Mouse (Mus musculus) Patski (cell line): ENCODE data around the gene Limd1. TPM values are rescaled to one million over a fixed set of nuclear protein-coding genes. Genes with fewer than 3 reads are reported as not detected.

ENCODE experiments used
- ATAC-seq: fragments of 100-300 bp; one replicate; pipeline ENCODE4 v1.8.0; 2021
- CTCF ChIA-PET: fragments of 350-600 bp; sonication (Branson Sonifier 250); formaldehyde crosslinking; loops from one replicate; lab custom pipeline; 2022; ENCODE audit warnings: inconsistent platforms; lab: Charles Lee
- POLR2A ChIA-PET: fragments of 350-600 bp; sonication (Branson Sonifier 250); formaldehyde crosslinking; loops from one replicate; lab custom pipeline; 2022; ENCODE audit warnings: antibody characterized with exemption, inconsistent platforms; lab: Charles Lee
- DNase-seq: peaks from one replicate; pipeline ENCODE4 v3.0.0-alpha.2; 2011; ENCODE audit warnings: low read depth, low spot score
- H3K27me3 ChIP-seq: fragments of 371-371 bp; one replicate; pipeline ENCODE4 v1.5.1; 2021
- CTCF ChIP-seq: fragments of 100-300 bp; IDR thresholded peaks from one replicate; pipeline ENCODE4 v1.5.1; 2021
- in situ Hi-C: fragments of 300-500 bp; cut with MboI; formaldehyde crosslinking; loops from 3 replicates; pipeline ENCODE4 v1.11.1; 2018; ENCODE audit warnings: low pct_unique_long_range_greater_than_20kb, mixed read lengths
- polyA plus RNA-seq: library from polyadenylated mRNA; unstranded; gene quantifications from one replicate; pipeline ENCODE4 v1.2.3, GENCODE M21; 2021

Limd1 gene
- polyA plus RNA-seq, 1 experiment from 2014 or later: 51.9 TPM

DNA sequence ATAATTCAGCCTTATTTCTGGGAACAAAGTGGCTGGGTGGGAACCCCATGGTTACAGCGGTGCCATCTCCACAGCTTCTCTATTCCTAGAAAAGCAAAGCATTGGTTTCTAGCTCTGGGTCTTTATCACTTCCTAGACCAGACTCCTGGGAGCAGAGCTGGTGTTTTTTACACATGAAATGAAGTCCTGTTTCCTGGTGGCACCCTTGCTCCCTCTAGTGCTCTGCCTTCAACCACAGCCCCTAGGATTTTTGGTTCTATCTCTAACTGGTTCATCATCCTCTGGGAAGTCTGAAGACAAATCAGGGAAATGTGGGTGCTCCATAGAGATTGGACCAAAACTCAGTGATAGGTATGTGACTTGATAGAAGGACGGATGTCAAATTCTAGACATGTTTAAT, 28.9 kb downstream of the Limd1 start:
- CTCF ChIA-PET: interaction anchor here (1.1 to 6.5 kb wide), 9 partner anchors 12 to 57 kb away, joined by 3 to 54 read pairs (median 11); partner anchors contain the start of genes Limd1 and Sacm1l
- no peaks in the 10 kb centered on the region for H3K27me3 ChIP-seq
- POLR2A ChIA-PET: interaction anchor here (1.2 kb wide), 1 partner anchor 42 kb away, joined by 3 read pairs; no protein-coding TSS in a partner anchor
- no peak for DNase-seq
- in situ Hi-C loops: no loop called here
- no peak for ATAC-seq
- TF ChIP-seq CTCF: peak; percentile 40

DNA sequence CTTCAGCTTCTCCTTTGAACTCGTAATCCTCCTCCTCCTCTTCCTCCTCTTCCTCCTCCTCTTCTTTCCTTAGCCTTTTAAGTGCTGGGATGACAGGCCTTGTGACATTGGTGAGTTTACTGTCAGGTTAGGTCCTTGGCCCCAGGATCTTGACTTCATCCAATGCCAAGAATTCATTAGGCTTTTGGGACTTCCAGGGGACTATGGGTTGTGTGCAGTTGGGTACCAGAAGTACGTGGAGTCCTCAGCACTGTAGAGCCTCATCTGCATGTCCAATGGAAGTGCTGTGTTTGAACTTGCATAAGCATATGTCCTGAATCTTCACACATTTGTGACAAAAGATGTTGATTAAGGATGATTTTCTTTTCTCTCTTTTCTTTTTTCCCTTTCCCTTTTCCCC, 30.5 kb downstream of the Limd1 start:
- ChIA-PET CTCF (interaction anchor here (6.5 kb wide), 1 partner anchor 17 kb away, joined by 54 read pairs; the partner anchor contains the start of gene Sacm1l), POLR2A (no interaction called here)
- DNase-seq (no peak), ATAC-seq (no peak)
- H3K27me3 ChIP-seq: no peaks in the 10 kb centered on the region
- in situ Hi-C loops: no loop called here
- no peak for TF ChIP-seq CTCF

DNA sequence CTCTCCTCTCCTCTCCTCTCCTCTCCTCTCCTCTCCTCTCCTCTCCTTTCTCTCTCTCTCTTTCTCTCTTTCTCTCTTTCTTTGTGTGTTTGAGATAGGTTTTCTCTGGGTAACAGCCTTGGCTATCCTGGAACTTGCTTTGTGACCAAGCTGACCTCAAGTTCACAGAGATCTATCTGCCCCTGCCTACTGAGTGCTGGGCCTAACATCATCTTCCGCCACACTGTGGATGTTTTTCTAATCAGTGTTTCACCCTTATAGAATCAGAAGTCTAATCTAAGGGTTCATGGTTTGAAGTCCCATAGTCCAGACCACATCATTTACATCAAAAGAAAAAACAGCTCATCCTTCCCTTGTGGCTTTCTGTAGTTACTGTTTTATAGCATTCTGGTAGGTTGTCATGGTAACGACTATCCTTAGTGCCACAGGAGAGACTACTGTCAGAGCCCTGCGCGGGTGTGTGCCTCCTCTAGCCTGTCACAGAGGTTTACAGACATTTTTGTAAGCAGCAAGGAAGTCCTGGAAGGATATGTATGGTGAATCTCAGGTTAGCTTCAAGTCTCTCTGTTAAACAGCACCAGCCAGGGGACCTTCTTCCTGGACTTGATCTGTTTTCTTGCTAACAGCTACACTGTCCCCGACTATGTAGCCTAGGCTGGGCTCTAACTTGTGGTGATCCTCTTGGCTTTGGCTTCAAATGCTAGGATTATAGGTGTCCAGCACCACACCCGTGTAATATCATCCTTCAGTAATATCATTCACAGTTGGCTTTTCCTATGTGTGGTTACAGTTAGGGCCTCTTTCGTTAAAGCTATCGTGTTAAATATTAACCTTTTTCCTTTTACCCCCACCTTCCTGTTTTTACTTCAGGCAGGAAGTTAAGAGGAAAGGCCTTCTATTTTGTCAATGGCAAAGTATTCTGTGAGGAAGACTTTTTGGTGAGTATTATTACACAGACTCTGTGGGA, 31.4 kb downstream of the Limd1 start:
- DNase-seq (peak; percentile 51), ATAC-seq (peak; percentile 73)
- CTCF ChIA-PET: interaction anchor here (1.2 to 1.5 kb wide), 2 partner anchors 55 to 60 kb away, joined by 3 to 5 read pairs; no protein-coding TSS in a partner anchor
- TF ChIP-seq CTCF: no peak
- H3K27me3 ChIP-seq: no peaks in the 10 kb centered on the region
- POLR2A ChIA-PET: no interaction called here
- in situ Hi-C loops: no loop called here

DNA sequence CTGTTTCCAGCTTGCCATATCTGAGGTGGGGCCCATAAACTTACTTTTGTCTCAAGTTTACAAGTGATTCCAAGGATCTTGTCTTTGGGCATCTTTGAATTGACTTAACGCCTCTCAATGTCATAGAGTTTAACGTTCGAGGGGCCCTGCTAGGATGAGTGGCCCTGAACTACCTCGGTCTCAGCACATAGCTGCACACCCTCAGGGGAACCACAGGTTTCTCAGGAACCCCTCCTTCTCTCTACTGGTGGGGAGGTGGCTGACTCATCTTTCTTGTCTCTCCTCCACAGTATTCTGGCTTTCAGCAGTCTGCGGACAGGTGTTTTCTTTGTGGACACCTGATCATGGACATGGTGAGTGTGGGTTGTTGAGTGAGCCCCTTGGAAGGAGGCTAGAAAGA, 32.4 kb downstream of the Limd1 start:
- ATAC-seq: peak; percentile 46
- in situ Hi-C loops: no loop called here
- no peak for TF ChIP-seq CTCF
- DNase-seq: no peak
- ChIA-PET POLR2A (no interaction called here), CTCF (interaction anchor here (1.5 kb wide), 1 partner anchor 56 kb away, joined by 3 read pairs; no protein-coding TSS in a partner anchor)
- no peaks in the 10 kb centered on the region for H3K27me3 ChIP-seq

DNA sequence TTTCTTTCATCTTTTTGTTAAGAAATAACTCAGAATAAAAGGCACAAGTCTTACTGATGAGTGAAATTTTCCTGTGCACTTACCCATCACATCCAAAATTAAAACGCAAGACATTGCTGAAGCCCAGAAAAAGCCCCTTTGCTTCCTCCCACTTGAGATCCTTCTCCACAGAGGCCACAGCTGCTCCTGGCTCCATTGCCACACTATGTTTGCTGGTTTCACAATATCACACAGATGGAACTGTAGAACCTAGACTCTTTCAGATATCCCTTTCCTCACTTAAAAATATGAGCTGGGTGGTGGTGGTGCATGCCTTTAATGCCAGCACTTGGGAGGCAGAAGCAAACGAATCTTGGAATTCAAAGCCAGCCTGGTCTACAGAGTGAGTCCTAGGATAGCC, 34.0 kb downstream of the Limd1 start:
- CTCF ChIA-PET: interaction anchor here (0.8 to 1.8 kb wide), 5 partner anchors 9 to 55 kb away, joined by 3 to 5 read pairs (median 3); no protein-coding TSS in a partner anchor
- no peak for TF ChIP-seq CTCF
- in situ Hi-C loops: no loop called here
- DNase-seq (no peak), ATAC-seq (no peak)
- no peaks in the 10 kb centered on the region for H3K27me3 ChIP-seq
- POLR2A ChIA-PET: no interaction called here

DNA sequence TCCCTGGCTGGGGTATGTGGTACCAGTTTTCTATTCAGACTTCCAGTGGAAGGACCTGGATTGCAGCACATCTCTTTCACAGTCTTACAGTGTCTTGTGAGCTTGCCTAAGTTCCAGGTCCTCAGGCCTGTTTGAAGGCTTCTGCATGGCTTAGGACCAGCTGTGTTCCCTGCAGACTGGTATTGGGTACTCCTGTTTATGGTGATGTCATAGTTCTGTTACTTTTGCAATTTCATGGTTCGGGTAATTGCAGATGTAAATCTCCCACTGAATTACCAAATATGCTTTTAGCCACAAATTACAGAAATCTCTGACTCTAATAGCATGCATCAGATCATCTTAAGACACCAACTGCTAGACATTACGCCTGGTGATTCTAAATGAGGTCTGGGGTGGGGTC, 36.6 kb downstream of the Limd1 start:
- H3K27me3 ChIP-seq: no peaks in the 10 kb centered on the region
- ATAC-seq (peak; percentile 33), DNase-seq (no peak)
- ChIA-PET CTCF (interaction anchor here (1.0 kb wide), 1 partner anchor 9 kb away, joined by 3 read pairs; no protein-coding TSS in a partner anchor), POLR2A (no interaction called here)
- no peak for TF ChIP-seq CTCF
- in situ Hi-C loops: no loop called here

DNA sequence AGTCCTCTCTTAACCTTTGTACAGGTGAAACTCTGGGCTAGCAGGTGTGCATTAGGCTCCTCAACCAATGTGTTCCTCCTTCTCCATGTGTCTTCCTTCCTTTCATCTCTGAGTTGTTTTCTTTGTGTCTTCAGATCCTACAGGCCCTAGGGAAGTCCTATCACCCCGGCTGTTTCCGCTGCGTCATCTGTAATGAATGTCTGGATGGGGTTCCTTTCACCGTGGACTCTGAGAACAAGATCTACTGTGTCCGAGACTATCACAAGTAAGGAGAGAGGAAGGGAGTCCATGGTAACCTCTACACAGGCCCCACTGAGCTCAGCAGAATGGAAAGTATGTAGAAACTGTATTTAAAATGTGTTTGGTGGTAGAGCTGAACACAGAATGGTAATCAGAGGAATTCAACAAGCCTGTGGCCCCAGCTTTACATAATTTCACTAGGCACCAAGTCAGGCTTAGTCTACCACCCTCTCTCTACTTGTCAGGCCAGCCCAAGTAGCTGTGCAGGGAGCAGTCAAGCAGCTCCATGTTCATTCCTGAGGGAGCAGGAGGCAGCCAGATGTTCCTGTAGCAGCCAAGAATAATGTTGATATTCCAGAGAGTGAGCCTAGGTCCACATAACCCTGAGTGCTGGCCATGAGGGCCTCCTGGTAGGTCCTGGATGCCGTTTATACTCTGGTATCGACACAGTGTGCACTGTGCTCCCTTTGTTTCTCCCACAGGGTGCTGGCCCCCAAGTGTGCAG, 38.3 kb downstream of the Limd1 start:
- TF ChIP-seq CTCF: no peak
- ChIA-PET POLR2A (no interaction called here), CTCF (interaction anchor here (4.6 kb wide), 1 partner anchor 11 kb away, joined by 26 read pairs; no protein-coding TSS in a partner anchor)
- ATAC-seq (no peak), DNase-seq (no peak)
- in situ Hi-C loops: no loop called here
- H3K27me3 ChIP-seq: no peaks in the 10 kb centered on the region

DNA sequence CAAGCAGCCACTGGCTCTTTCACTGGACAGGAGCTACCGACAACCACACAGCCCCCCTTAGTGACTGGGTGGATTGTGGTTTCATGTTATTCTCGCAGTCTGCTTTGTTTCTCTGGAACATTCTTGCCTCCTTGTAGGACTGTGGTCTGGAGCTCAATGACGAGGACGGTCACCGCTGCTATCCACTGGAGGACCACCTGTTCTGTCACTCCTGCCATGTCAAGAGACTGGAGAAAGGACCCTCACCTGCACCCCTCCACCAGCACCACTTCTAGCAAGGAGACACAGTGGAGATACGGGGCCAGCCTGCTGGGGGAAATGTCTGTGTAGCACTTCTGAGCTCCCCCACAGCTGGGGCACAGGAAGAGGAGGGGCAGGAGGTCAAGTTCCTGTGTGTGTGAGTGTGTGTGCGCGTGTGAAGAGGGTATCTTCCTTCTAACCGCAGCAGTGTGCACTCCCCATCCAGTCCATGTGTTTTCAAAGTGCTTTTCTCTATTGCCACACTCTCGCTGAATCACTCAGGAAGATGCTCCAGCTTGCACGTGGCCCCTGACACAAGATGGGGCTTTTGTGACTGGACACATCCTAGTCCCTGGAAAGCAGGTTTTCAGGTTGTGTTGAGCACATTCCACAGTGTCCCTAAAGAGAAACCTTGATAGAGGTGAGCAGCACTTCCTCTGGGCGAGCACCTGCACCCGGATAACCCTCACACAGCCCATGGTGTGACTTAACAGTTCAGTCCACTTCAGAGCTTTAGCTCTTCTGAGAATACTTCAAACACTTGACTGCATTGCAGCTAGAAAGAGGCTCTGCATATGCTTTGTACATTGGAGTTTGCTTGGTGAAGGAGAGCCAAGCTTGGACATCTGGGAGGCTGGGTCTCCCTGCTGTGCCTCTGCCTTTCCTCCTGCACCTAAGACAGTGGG, 40.7 kb downstream of the Limd1 start:
- ATAC-seq (no peak), DNase-seq (no peak)
- no peak for TF ChIP-seq CTCF
- CTCF ChIA-PET: interaction anchor here (0.7 to 4.6 kb wide), 6 partner anchors 10 to 69 kb away, joined by 3 to 26 read pairs (median 4); partner anchors contain the start of genes Limd1 and Sacm1l
- H3K27me3 ChIP-seq: no peaks in the 10 kb centered on the region
- in situ Hi-C loops: no loop called here
- POLR2A ChIA-PET: interaction anchor here (1.0 kb wide), 1 partner anchor 36 kb away, joined by 3 read pairs; no protein-coding TSS in a partner anchor

DNA sequence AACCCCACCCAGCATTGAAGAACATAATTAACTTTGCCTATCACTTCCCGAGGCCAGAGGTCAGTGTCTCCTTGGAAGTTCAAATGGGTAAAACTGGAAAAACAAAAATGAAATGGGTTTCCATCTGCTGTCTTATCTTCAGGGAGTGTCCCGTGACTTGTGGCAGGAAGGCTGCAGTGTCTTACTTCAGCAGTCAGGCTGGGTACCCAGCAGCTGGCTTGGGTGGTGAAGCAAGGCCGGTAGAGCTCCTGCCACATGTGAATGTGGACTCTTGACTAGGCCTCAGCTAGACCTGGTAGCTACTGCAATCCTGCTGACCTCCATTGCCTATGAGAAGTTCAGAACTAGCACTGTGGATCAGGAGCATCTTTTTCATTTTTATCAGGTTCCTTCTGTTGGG, 42.2 kb downstream of the Limd1 start:
- ChIA-PET CTCF (interaction anchor here (4.6 kb wide), 1 partner anchor 15 kb away, joined by 26 read pairs; no protein-coding TSS in a partner anchor), POLR2A (no interaction called here)
- no peaks in the 10 kb centered on the region for H3K27me3 ChIP-seq
- DNase-seq (no peak), ATAC-seq (no peak)
- in situ Hi-C loops: no loop called here
- TF ChIP-seq CTCF: no peak
